In genomic region chr12:91854330-91854729, GRCm38 (mm10) we compare ENCODE assay signal across 25 mouse cellular contexts. TPM values are rescaled to one million over a fixed set of nuclear protein-coding genes. Genes with fewer than 3 reads are reported as not detected.
DNase-seq lines count a peak whose midpoint lies in the region; ATAC-seq and TF ChIP-seq lines count a peak whose summit lies in the region.
"Had no signal": no experiment of that assay in that cellular context is flagged by ENCODE, and none has a peak within 500 bp of the region (broad histone marks: within the 10 kb centered on the region; RNA-seq: fewer than 3 reads in every experiment).

No protein-coding gene starts in this region.

- 0 out of 2 replicates have a peak, but pooled peaks have one; percentile 31 for ATAC-seq in limb, embryonic 11.5 days (ENCODE audit: insufficient number of reproducible peaks, low FRiP score, low TSS enrichment, low read depth)
- ATAC-seq in lung, embryonic 14.5 days (ENCODE audit: insufficient read depth): peak; percentile 73
- peak; percentile 42; the same call in 1 of the 2 replicates for ATAC-seq in intestine, embryonic 16.5 days
- no peak; the same call in 1 of the 2 replicates for ATAC-seq in stomach, embryonic 16.5 days (ENCODE audit: insufficient read depth, low FRiP score)
- no peak for ATAC-seq in kidney, embryonic 15.5 days (replicated peaks; ENCODE audit: low FRiP score)
- ATAC-seq: CD4-positive, CD25-positive, alpha-beta regulatory T cell, adult 4 months; forebrain, embryonic 14.5 days; forebrain, postnatal 0 days; hindbrain, postnatal 0 days had no signal

- H3K36me3 ChIP-seq in limb, embryonic 11.5 days (ENCODE audit: control insufficient read depth, insufficient read depth, low read length): no peaks in the 10 kb centered on the region
- H3K36me3 ChIP-seq in limb, embryonic 10.5 days: no peaks in the 10 kb centered on the region
- no peaks in the 10 kb centered on the region for H3K36me3 ChIP-seq in lung, embryonic 14.5 days (ENCODE audit: insufficient read depth)
- no peaks in the 10 kb centered on the region for H3K36me3 ChIP-seq in intestine, embryonic 16.5 days (ENCODE audit: control insufficient read depth, insufficient read depth, low read length)
- H3K36me3 ChIP-seq in stomach, embryonic 16.5 days (ENCODE audit: control insufficient read depth, insufficient read depth, low read length): no peaks in the 10 kb centered on the region
- no peaks in the 10 kb centered on the region for H3K36me3 ChIP-seq in kidney, embryonic 15.5 days
- H3K36me3 ChIP-seq: embryonic facial prominence, embryonic 15.5 days; heart, embryonic 13.5 days had no signal

- no peaks in the 10 kb centered on the region for H3K9me3 ChIP-seq in limb, embryonic 11.5 days (ENCODE audit: control insufficient read depth, low read length)
- H3K9me3 ChIP-seq in limb, embryonic 10.5 days (replicated peaks): no peaks in the 10 kb centered on the region
- H3K9me3 ChIP-seq in lung, embryonic 14.5 days (ENCODE audit: low read depth, low read length): no peaks in the 10 kb centered on the region
- H3K9me3 ChIP-seq in intestine, embryonic 16.5 days (ENCODE audit: control insufficient read depth, low read length): no peaks in the 10 kb centered on the region
- H3K9me3 ChIP-seq in stomach, embryonic 16.5 days (replicated peaks; ENCODE audit: control insufficient read depth, low read length): no peaks in the 10 kb centered on the region
- no peaks in the 10 kb centered on the region for H3K9me3 ChIP-seq in kidney, embryonic 15.5 days (replicated peaks)
- H3K9me3 ChIP-seq: embryonic facial prominence, embryonic 15.5 days; heart, embryonic 13.5 days had no signal

- H3K4me1 ChIP-seq in limb, embryonic 11.5 days (ENCODE audit: control insufficient read depth, insufficient read depth, low read length): no peaks in the 10 kb centered on the region
- no peaks in the 10 kb centered on the region for H3K4me1 ChIP-seq in limb, embryonic 10.5 days
- H3K4me1 ChIP-seq in lung, embryonic 14.5 days (ENCODE audit: insufficient read depth): no peaks in the 10 kb centered on the region
- no peaks in the 10 kb centered on the region for H3K4me1 ChIP-seq in intestine, embryonic 16.5 days (ENCODE audit: control insufficient read depth, insufficient read depth, low read length)
- H3K4me1 ChIP-seq in stomach, embryonic 16.5 days (ENCODE audit: control insufficient read depth, insufficient read depth, low read length): no peaks in the 10 kb centered on the region
- no peaks in the 10 kb centered on the region for H3K4me1 ChIP-seq in kidney, embryonic 15.5 days
- H3K4me1 ChIP-seq: embryonic facial prominence, embryonic 15.5 days; heart, embryonic 13.5 days had no signal

- H3K4me2 ChIP-seq in limb, embryonic 11.5 days (ENCODE audit: low read depth, severe bottlenecking): no peak overlapping the region
- no peak overlapping the region for H3K4me2 ChIP-seq in lung, embryonic 14.5 days
- no peak overlapping the region for H3K4me2 ChIP-seq in intestine, embryonic 16.5 days (ENCODE audit: low read depth, low read length)
- no peak overlapping the region for H3K4me2 ChIP-seq in stomach, embryonic 16.5 days (ENCODE audit: low read depth, low read length)
- H3K4me2 ChIP-seq in kidney, embryonic 15.5 days: no peak overlapping the region
- H3K4me2 ChIP-seq: embryonic facial prominence, embryonic 15.5 days; heart, embryonic 13.5 days; hindbrain, embryonic 14.5 days had no signal

- no peak for TF ChIP-seq CTCF in lung, embryonic 14.5 days (IDR thresholded peaks at IDR 0.05; ENCODE audit: low read depth)

- no peaks in the 10 kb centered on the region for H3K27me3 ChIP-seq in limb, embryonic 11.5 days (ENCODE audit: control insufficient read depth, insufficient read depth, low read length)
- no peaks in the 10 kb centered on the region for H3K27me3 ChIP-seq in limb, embryonic 10.5 days (ENCODE audit: low read depth, poor library complexity, severe bottlenecking)
- no peaks in the 10 kb centered on the region for H3K27me3 ChIP-seq in lung, embryonic 14.5 days (ENCODE audit: insufficient read depth, low read length)
- H3K27me3 ChIP-seq in intestine, embryonic 16.5 days (replicated peaks; ENCODE audit: control insufficient read depth, insufficient read depth, low read length): no peaks in the 10 kb centered on the region
- H3K27me3 ChIP-seq in stomach, embryonic 16.5 days (ENCODE audit: control insufficient read depth, insufficient read depth, low read length): no peaks in the 10 kb centered on the region
- no peaks in the 10 kb centered on the region for H3K27me3 ChIP-seq in kidney, embryonic 15.5 days
- H3K27me3 ChIP-seq: embryonic facial prominence, embryonic 15.5 days had no signal

- H3K4me3 ChIP-seq in limb, embryonic 11.5 days (ENCODE audit: low read depth, low read length): no peak overlapping the region
- no peak overlapping the region for H3K4me3 ChIP-seq in limb, embryonic 10.5 days
- no peak overlapping the region for H3K4me3 ChIP-seq in lung, embryonic 14.5 days (ENCODE audit: low read depth, low read length)
- H3K4me3 ChIP-seq in intestine, embryonic 16.5 days (ENCODE audit: low read length): no peak overlapping the region
- H3K4me3 ChIP-seq in stomach, embryonic 16.5 days (replicated peaks; ENCODE audit: low read length): no peak overlapping the region
- no peak overlapping the region for H3K4me3 ChIP-seq in kidney, embryonic 15.5 days (replicated peaks)
- H3K4me3 ChIP-seq: embryonic facial prominence, embryonic 15.5 days; gastrocnemius, adult 2 months; heart, embryonic 13.5 days had no signal

- WGBS in limb, embryonic 11.5 days: 61% methylated on average over 8 of the region's 8 CpGs
- 68% methylated on average over 8 of the region's 8 CpGs for WGBS in limb, embryonic 10.5 days
- WGBS in lung, embryonic 14.5 days: 45% methylated on average over 8 of the region's 8 CpGs
- WGBS in intestine, embryonic 16.5 days: 58% methylated on average over 8 of the region's 8 CpGs
- 38% methylated on average over 8 of the region's 8 CpGs for WGBS in stomach, embryonic 16.5 days
- 57% methylated on average over 8 of the region's 8 CpGs for WGBS in kidney, embryonic 15.5 days

- H3K27ac ChIP-seq in limb, embryonic 11.5 days (replicated peaks; ENCODE audit: low read depth, low read length): no peak overlapping the region
- H3K27ac ChIP-seq in limb, embryonic 10.5 days: no peak overlapping the region
- no peak overlapping the region for H3K27ac ChIP-seq in lung, embryonic 14.5 days (ENCODE audit: low read depth)
- no peak overlapping the region; the same call in 1 of the 2 replicates for H3K27ac ChIP-seq in intestine, embryonic 16.5 days (ENCODE audit: low read length)
- peak overlapping the region; percentile 51 for H3K27ac ChIP-seq in stomach, embryonic 16.5 days (ENCODE audit: low read length)
- no peak overlapping the region for H3K27ac ChIP-seq in kidney, embryonic 15.5 days
- H3K27ac ChIP-seq: embryonic facial prominence, embryonic 15.5 days; gastrocnemius, adult 2 months; heart, embryonic 13.5 days; hindbrain, embryonic 14.5 days; hindbrain, postnatal 0 days had no signal

- no peak overlapping the region for H3K9ac ChIP-seq in limb, embryonic 11.5 days (ENCODE audit: low read length)
- no peak overlapping the region for H3K9ac ChIP-seq in lung, embryonic 14.5 days
- H3K9ac ChIP-seq in intestine, embryonic 16.5 days (ENCODE audit: low read depth, low read length): no peak overlapping the region
- H3K9ac ChIP-seq in stomach, embryonic 16.5 days (ENCODE audit: low read length): no peak overlapping the region
- no peak overlapping the region for H3K9ac ChIP-seq in kidney, embryonic 15.5 days
- H3K9ac ChIP-seq: embryonic facial prominence, embryonic 15.5 days; forebrain, postnatal 0 days; heart, embryonic 13.5 days; hindbrain, embryonic 14.5 days had no signal

- peak; percentile 21 for DNase-seq in limb, embryonic 11.5 days (ENCODE audit: low spot score)
- no peak for DNase-seq in limb, embryonic 10.5 days (ENCODE audit: low spot score)
- DNase-seq in lung, embryonic 14.5 days: peak; percentile 28
- DNase-seq in lung, postnatal 14 days: no peak
- DNase-seq: adrenal gland, adult 2 months; adrenal gland, postnatal 14 days; cerebellum, adult 11 months; cerebellum, adult 2 months; cerebellum, adult 9-11 months; cerebellum, postnatal 25 days; forebrain, postnatal 0 days; gastrocnemius, adult 2 months; gastrocnemius, postnatal 25 days; heart, adult 18-20 months; heart, postnatal 14 days; heart, postnatal 4 days had no signal

RNA-seq across cellular contexts. Expression of gene Sel1l, which starts 5.4 kb away (rescaled TPM):
- 64.9 and 73.2 TPM in 2 replicates for polyA plus RNA-seq in limb, embryonic 11.5 days (2014; fragmentation: Nextera tagmentation; extraction: Ambion mirVana)
- 50.2 and 61.9 TPM in 2 replicates for polyA plus RNA-seq in limb, embryonic 10.5 days (2016; fragmentation: Nextera tagmentation; extraction: Ambion mirVana)
- polyA plus RNA-seq in lung, embryonic 14.5 days (2014; fragmentation: Nextera tagmentation; extraction: Ambion mirVana): 104 TPM in 2 replicates
- 85.4 and 99.2 TPM in 2 replicates for polyA plus RNA-seq in intestine, embryonic 16.5 days (2015; fragmentation: Nextera tagmentation; extraction: Ambion mirVana)
- 131 and 140 TPM in 2 replicates for polyA plus RNA-seq in stomach, embryonic 16.5 days (2015; fragmentation: Nextera tagmentation; extraction: Ambion mirVana)
- polyA plus RNA-seq in kidney, embryonic 15.5 days (2015; fragmentation: Nextera tagmentation; extraction: Ambion mirVana): 86.7 and 92.9 TPM in 2 replicates

Comparison
In these comparisons a context has a peak if more than half of its experiments do, and no peak if none do; other contexts are left out.
1. DNase-seq: peak in limb, embryonic 11.5 days (single experiment) and lung, embryonic 14.5 days (single experiment); none in limb, embryonic 10.5 days (single experiment) and lung, postnatal 14 days (single experiment).
2. ATAC-seq: peak in limb, embryonic 11.5 days (single experiment), lung, embryonic 14.5 days (single experiment) and intestine, embryonic 16.5 days (single experiment); none in stomach, embryonic 16.5 days (single experiment) and kidney, embryonic 15.5 days (single experiment).